Mouse (Mus musculus): ENCODE results near the gene Lst1.

Lst1 gene

GRCm38 (mm10) chr17:35185639-35186611 lies 2.3 kb downstream of the Lst1 start:
- peak; percentile 92 for DNase-seq (ENCODE audit: low read depth, low spot score)

- DNase-seq (ENCODE audit: low read depth, low spot score): no peak
Observed at GRCm38 (mm10) chr17:35180093-35180492, 8.1 kb downstream of the Lst1 start.

GRCm38 (mm10) chr17:35178528-35178927 lies 9.7 kb downstream of the Lst1 start:
- peak; percentile 81 for DNase-seq (ENCODE audit: low read depth, low spot score)

DNA sequence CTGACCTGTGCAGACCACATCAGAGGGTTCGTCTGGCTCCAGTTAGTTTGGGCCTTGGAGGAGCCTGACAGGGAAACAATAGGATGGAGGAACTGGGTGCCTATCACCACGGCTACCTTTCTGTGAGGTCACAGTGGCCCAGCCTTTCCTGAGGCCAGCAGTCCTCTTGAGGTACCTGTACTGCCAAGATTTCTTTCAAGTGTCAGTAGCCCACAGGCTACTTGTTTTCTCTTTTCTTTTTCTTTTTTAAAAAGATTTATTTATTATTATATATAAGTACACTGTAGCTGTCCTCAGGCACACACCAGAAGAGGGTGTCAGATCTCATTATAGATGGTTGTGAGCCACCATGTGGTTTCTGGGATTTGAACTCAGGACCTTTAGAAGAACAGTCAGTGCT lies 12.3 kb downstream of the Lst1 start, which contains the start of gene Aif1:
Gene Aif1 (minus strand): TSS at position 101 of the 400 bp plus-strand sequence.
- DNase-seq (ENCODE audit: low read depth, low spot score): no peak

DNA sequence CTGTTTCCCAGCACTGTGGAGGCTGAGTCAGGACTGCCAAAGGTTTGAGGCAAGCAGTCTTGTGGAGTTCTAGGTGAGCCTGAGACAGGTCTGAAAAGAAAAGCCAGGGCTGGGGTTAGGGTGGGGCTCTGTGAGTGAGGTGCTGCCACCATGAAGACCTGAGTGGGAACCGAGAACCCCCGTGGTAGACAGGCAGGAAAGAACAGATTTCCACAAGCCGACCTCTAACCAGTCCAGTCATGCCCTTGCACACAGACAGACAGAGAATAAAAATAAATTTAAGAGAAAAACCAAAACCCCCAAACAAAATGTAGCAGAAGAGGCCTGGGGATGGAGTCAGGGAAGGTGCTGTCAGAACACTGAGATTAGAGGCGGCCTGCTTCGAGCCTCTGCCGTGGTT lies 12.9 kb downstream of the Lst1 start:
- no peak for DNase-seq (ENCODE audit: low read depth, low spot score)

- no peak for DNase-seq (ENCODE audit: low read depth, low spot score)
Observed at GRCm38 (mm10) chr17:35174201-35174977, 13.8 kb downstream of the Lst1 start.

GRCm38 (mm10) chr17:35173329-35173728 lies 14.9 kb downstream of the Lst1 start:
- DNase-seq (ENCODE audit: low read depth, low spot score): no peak

DNA sequence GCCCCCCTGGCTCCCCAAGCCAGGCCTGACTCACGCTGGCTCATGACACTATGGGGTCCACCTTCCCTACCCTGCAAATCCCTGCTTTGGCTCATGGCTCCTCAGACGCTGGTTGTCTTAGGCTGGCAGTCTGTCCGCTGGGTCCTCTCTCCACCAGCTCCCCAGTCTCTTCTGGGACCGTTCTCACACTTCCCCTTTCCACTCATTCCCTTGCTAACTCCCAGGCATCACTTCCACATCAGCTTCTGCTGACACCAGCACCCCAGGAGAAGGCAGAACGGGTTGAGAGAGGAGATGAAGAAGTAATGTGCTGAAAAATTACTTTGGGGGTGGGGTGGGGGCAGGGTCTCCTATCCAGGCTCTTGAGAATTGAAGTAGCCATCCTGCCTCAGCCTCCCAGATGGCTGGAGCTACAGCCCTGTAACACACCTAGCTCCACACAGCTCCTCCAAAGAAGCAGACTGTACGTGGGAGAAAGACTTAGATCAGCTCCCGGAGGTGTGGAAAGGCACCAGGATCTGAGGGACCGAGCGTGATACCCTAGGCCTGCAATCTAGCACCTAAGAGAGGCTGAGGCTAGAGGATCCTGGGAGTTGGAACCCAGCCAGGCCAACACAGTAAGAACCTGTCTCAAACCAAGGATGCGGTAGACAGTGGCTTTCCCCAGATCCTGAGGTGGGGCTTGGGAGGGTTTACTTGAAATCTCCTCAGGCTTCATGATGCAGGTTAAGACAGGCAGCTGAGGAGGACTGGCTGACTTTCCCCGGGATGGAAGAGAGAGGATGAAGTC lies 15.6 kb downstream of the Lst1 start:
- DNase-seq (ENCODE audit: low read depth, low spot score): no peak

DNA sequence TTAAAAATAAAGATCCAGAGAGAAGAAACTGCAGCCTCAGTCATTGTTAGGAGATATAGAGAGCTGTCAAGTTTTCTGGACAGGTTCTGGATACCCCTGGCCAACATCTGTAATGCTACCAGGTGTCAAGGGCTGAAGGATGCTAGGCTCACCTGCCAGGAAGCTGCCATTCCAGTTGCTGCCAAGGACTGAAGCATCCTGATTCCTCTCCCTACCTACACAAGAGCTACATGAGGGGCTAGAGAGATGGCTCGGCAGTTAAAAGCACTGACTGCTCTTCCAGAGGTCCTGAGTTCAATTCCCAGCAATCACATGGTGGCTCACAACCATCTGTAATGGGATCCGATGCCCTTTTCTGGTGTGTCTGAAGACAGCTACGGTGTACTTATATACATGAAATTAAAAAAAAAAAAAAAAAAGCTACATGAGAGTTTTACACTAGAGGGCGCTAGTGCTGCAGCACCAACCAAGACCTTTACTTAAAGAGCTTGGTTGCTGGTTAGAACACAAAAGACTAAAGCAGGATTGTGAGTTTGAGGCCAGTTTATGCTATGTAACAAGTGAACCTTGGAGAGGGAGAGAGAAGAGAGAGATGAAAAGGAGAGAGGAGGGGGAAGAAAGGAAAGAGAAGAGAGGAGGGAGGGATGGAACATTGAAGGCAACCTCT lies 19.6 kb downstream of the Lst1 start:
- peak; percentile 85 for DNase-seq (ENCODE audit: low read depth, low spot score)

DNA sequence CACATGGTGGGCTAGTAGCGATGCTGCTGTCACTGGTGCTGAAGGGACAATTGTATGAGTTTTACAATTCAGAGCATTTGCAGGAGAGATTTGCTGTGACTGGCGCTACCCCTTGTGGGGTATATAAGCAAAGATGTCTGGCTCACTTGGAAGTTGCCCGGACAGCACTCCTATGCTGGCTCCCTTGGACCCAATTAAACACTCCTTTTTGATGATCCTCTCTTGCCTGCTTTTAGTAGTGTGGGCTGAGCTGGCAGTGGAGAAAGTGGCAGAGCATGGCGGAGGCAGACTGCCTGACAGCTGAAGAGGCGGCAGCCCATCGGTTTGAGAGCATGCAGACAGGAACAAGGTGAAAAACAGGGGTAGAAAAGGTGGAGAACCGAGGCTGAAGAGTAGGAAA lies 20.4 kb downstream of the Lst1 start:
- no peak for DNase-seq (ENCODE audit: low read depth, low spot score)

GRCm38 (mm10) chr17:35166352-35167035 lies 21.7 kb downstream of the Lst1 start:
- peak; percentile 97 for DNase-seq (ENCODE audit: low read depth, low spot score)

GRCm38 (mm10) chr17:35165451-35166155 lies 22.6 kb downstream of the Lst1 start:
- DNase-seq (ENCODE audit: low read depth, low spot score): no peak

GRCm38 (mm10) chr17:35164568-35165450 lies 23.4 kb downstream of the Lst1 start, which contains the start of gene Prrc2a:
Gene Prrc2a (minus strand): TSS chr17:35164897.
- DNase-seq (ENCODE audit: low read depth, low spot score): peak; percentile 100

GRCm38 (mm10) chr17:35164218-35164567 lies 24.0 kb downstream of the Lst1 start:
- no peak for DNase-seq (ENCODE audit: low read depth, low spot score)

DNA sequence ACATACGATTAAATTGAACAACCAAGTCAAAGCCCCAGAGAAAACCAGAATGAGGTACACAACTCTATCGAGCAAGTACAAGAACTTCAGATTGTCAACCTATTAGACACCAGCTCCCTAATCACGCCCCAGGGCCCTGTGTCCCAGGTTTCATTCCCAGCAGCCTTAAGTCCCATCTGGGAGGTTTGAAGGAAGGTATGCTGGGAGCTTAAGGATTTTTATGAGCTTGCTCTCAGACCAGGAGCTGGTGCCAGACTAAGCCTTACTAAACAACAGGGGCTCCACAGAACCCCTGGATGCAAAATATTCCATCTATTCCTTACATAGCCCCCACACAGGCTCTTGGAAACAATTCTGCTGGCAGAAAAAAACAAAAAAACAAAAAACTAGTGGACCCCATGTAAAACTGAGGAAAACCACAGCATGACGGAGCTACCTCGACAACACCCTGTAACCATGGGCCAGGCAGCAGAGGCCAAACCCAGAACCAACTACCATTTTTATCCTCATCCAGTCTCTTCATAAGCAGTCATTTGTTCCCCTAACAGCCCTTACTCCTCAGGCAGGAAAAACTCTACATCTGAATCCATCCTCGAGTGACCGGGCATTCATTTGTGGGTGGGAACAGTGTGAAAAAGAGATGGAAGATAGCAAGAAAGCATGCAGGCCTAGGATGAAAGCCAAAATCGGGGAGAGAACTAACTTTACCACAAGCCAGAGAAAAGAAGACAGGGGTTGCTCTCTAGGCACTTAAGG lies 24.7 kb downstream of the Lst1 start:
- DNase-seq (ENCODE audit: low read depth, low spot score): no peak

DNA sequence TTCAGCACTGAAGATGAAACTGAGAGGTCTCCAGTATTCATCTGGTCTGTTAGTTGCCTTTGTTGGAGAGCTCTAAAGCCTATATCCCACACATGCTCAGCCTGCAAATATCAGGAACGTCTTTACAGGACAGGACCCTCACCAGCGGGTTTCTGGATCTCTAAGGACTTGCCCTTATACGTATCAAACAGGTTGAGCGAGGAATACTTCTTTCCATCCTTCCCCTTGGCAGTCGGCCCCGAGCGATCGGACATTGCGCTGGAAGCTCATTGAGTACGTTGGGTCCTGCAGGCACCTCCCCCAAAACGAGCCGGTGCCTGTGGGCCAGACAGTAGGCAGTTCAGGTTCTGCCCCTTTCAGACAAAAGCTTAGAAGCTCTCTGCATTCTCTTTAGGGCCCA lies 25.5 kb downstream of the Lst1 start:
- no peak for DNase-seq (ENCODE audit: low read depth, low spot score)

GRCm38 (mm10) chr17:35162121-35162520 lies 26.1 kb downstream of the Lst1 start:
- no peak for DNase-seq (ENCODE audit: low read depth, low spot score)

DNA sequence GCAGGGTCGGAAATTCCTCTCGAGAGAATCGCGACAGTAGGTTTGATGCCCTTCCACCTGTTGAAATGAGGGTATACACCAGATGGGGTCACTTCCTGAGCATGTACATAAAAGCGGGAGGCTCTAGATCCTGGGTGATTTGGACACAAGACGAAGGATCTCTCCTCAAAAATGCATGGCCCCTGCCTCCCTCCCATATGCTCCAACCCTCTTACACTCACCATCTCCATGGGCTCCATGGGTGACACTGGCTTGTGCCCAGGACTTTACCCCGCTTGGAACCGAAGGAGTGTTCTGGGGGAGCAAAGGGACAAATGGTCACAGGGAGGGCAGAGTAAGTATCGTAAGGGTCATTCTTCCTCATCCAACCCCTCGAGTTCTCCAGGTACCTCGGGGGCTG lies 26.8 kb downstream of the Lst1 start:
- DNase-seq (ENCODE audit: low read depth, low spot score): no peak

Measured in ES-CJ7 (cell line).